Mouse (Mus musculus) A20 (cell line): ENCODE results near the gene Appbp2.

Experiments
- DNase-seq: peaks from one replicate; pipeline ENCODE4 v3.0.0-alpha.2; 2011; ENCODE audit warnings: low read depth, low spot score

Gene Appbp2

GRCm38 (mm10) chr11:85223248-85223647, 11.7 kb downstream of the Appbp2 start:
- no peak for DNase-seq

GRCm38 (mm10) chr11:85222561-85222960, 12.4 kb downstream of the Appbp2 start:
- DNase-seq: no peak

- no peak for DNase-seq
These were observed 15.9 kb downstream of the Appbp2 start for GRCm38 (mm10) chr11:85219014-85219413.

GRCm38 (mm10) chr11:85214679-85215078, 20.3 kb downstream of the Appbp2 start:
- DNase-seq: peak; percentile 53

GRCm38 (mm10) chr11:85213215-85213614, 21.7 kb downstream of the Appbp2 start:
- no peak for DNase-seq

GRCm38 (mm10) chr11:85211151-85211550, 23.8 kb downstream of the Appbp2 start:
- DNase-seq: no peak

- DNase-seq: no peak
These were observed 28.7 kb downstream of the Appbp2 start for GRCm38 (mm10) chr11:85206231-85206630.

- peak; percentile 83 for DNase-seq
These were observed 36.0 kb downstream of the Appbp2 start for GRCm38 (mm10) chr11:85198906-85199305.

- no peak for DNase-seq
These were observed 38.9 kb downstream of the Appbp2 start for GRCm38 (mm10) chr11:85196046-85196445.

GRCm38 (mm10) chr11:85194206-85194605, 40.7 kb downstream of the Appbp2 start:
- no peak for DNase-seq

- no peak for DNase-seq
These were observed 44.2 kb downstream of the Appbp2 start for GRCm38 (mm10) chr11:85190741-85191140.

- no peak for DNase-seq
These were observed 45.8 kb downstream of the Appbp2 start for GRCm38 (mm10) chr11:85189110-85189509.

- DNase-seq: no peak
These were observed 50.1 kb downstream of the Appbp2 start for GRCm38 (mm10) chr11:85184839-85185238.

- peak; percentile 86 for DNase-seq
These were observed 50.8 kb downstream of the Appbp2 start for GRCm38 (mm10) chr11:85184082-85184481.

GRCm38 (mm10) chr11:85183284-85183779, 51.6 kb downstream of the Appbp2 start:
- no peak for DNase-seq

GRCm38 (mm10) chr11:85182617-85183283, 52.2 kb downstream of the Appbp2 start:
- DNase-seq: peak; percentile 89

- DNase-seq: no peak
These were observed 56.5 kb downstream of the Appbp2 start for GRCm38 (mm10) chr11:85178413-85178812.

- no peak for DNase-seq
These were observed 57.2 kb downstream of the Appbp2 start for GRCm38 (mm10) chr11:85177761-85178160.

- no peak for DNase-seq
These were observed 59.0 kb downstream of the Appbp2 start for GRCm38 (mm10) chr11:85175941-85176340.

- DNase-seq: no peak
These were observed 64.1 kb downstream of the Appbp2 start for GRCm38 (mm10) chr11:85170833-85171232.

GRCm38 (mm10) chr11:85170058-85170740, 64.7 kb downstream of the Appbp2 start, which contains the start of gene 1700125H20Rik:
Gene 1700125H20Rik, plus strand, starts transcription at chr11:85170404.
- DNase-seq: peak; percentile 89

- no peak for DNase-seq
These were observed 67.4 kb downstream of the Appbp2 start for GRCm38 (mm10) chr11:85167503-85167902.

GRCm38 (mm10) chr11:85164371-85164770, 70.6 kb downstream of the Appbp2 start:
- DNase-seq: peak; percentile 31
